ENCODE assay signal across 8 mouse cellular contexts in the genomic region with DNA sequence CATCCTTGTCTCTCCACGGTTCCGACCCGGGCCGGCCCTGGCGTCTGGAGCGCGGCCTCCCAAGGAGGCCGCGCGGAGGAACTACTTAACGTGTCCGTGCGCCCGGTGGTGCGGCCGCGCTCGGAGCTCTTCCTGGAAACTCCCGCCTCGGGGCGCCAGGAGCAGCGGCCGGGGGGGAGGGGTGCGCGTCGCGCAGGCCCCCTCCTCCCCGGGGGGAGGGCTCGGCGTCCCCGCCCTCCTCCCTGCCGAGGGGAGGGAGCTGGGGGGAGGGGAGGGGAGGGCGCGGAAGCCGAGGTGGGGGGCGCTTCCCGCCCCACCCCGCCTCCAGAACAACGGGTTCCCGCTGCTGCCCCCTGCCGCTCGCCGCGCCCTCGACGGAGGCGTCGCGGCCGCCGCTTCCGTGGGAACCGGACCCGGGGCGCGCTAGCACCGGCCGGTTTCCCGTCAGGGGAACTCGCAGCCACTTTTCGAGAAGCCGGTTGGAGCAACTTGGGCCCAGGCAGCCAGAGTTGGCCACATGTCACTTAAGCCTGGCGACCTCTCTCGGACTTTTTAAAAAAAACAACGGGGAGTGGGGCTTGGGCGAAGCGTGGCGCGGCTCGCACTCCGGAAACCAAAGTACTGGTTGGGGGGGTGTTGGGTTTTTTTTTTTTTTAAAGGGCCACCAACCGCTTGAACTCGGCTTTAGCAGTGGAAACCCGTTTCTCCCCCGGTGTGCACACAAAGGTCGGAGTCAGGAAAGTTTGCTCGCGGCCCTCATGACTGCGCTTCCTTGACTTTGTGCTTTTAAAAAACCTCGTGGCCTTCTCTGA. TPM values are rescaled to one million over a fixed set of nuclear protein-coding genes. Genes with fewer than 3 reads are reported as not detected.
DNase-seq lines count a peak whose midpoint lies in the region; ATAC-seq lines count a peak whose summit lies in the region.

No protein-coding gene starts in this region.

- H3K4me1 ChIP-seq in intestine, embryonic 16.5 days (ENCODE audit: control insufficient read depth, insufficient read depth, low read length): peaks cover 21% of the 10 kb centered on the region

- H3K36me3 ChIP-seq in intestine, embryonic 16.5 days (ENCODE audit: control insufficient read depth, insufficient read depth, low read length): no peaks in the 10 kb centered on the region

- H3K27me3 ChIP-seq in intestine, embryonic 16.5 days (replicated peaks; ENCODE audit: control insufficient read depth, insufficient read depth, low read length): no peaks in the 10 kb centered on the region

- DNase-seq in adrenal gland, adult 8-10 months: peak; percentile 77
- peak; percentile 94 for DNase-seq in embryo, embryonic 9.5 days (ENCODE audit: extremely low spot score)
- DNase-seq in gastrocnemius, postnatal 4 days (ENCODE audit: low spot score in 2 of 2): peak; percentile 90 to 93
- DNase-seq in left cerebral cortex, postnatal 25 days (ENCODE audit: low spot score in 2 of 2): peak; percentile 64 to 76
- peak; percentile 96 for DNase-seq in mesoderm, embryonic 11.5 days (ENCODE audit: low read depth, low spot score)
- peak; percentile 78 for DNase-seq in right cerebral cortex, postnatal 25 days
- peak; percentile 79 to 83 for DNase-seq in urinary bladder, postnatal 36 days (ENCODE audit: low spot score in 2 of 2)

- H3K4me3 ChIP-seq in intestine, embryonic 16.5 days (ENCODE audit: low read length): peak overlapping the region; percentile 73

- intact Hi-C loops in left cerebral cortex, postnatal 25 days (cut with DNase I): loop anchor here (1.0 kb wide), 2 partner anchors 60 to 142 kb away; a partner anchor contains a TSS

- peak overlapping the region; percentile 73 for H3K4me2 ChIP-seq in intestine, embryonic 16.5 days (ENCODE audit: low read depth, low read length)

- no peaks in the 10 kb centered on the region for H3K9me3 ChIP-seq in intestine, embryonic 16.5 days (ENCODE audit: control insufficient read depth, low read length)

- H3K9ac ChIP-seq in intestine, embryonic 16.5 days (ENCODE audit: low read depth, low read length): peak overlapping the region; percentile 91

- ATAC-seq in intestine, embryonic 16.5 days: peak; percentile 63

- under 1% methylated on average over 63 of the region's 80 CpGs for WGBS in intestine, embryonic 16.5 days

- H3K27ac ChIP-seq in intestine, embryonic 16.5 days (ENCODE audit: low read length): peak overlapping the region; percentile 100

RNA-seq across cellular contexts. Expression of a gene that starts 57.6 kb away (rescaled TPM):
- 10 to 100 TPM; 50.7 to 84.3 (median 61.1) TPM for total RNA-seq in adrenal gland, adult 8-10 months (2022)
- total RNA-seq in gastrocnemius, postnatal 4 days (2021): 10 to 100 TPM; 55.0 to 55.5 TPM
- 17.8 and 18.5 TPM in 2 replicates for polyA plus RNA-seq in intestine, embryonic 16.5 days (2015; fragmentation: Nextera tagmentation; extraction: Ambion mirVana)
- 10 to 100 TPM; 81.0 to 88.3 TPM for total RNA-seq in left cerebral cortex, postnatal 25 days (2021)

Comparison
In these comparisons a context has a peak if more than half of its experiments do, and no peak if none do; other contexts are left out.
1. Peak in every context shown above with its lines: DNase-seq, ATAC-seq, H3K4me3 ChIP-seq and H3K27ac ChIP-seq.